Mouse (Mus musculus): ENCODE results near the gene Zfp462. TPM values are rescaled to one million over a fixed set of nuclear protein-coding genes. Genes with fewer than 3 reads are reported as not detected.

Gene Zfp462
- 2.6 and 2.9 TPM in 2 replicates for polyA plus RNA-seq (2015; fragmentation: Nextera tagmentation; extraction: Ambion mirVana)

DNA sequence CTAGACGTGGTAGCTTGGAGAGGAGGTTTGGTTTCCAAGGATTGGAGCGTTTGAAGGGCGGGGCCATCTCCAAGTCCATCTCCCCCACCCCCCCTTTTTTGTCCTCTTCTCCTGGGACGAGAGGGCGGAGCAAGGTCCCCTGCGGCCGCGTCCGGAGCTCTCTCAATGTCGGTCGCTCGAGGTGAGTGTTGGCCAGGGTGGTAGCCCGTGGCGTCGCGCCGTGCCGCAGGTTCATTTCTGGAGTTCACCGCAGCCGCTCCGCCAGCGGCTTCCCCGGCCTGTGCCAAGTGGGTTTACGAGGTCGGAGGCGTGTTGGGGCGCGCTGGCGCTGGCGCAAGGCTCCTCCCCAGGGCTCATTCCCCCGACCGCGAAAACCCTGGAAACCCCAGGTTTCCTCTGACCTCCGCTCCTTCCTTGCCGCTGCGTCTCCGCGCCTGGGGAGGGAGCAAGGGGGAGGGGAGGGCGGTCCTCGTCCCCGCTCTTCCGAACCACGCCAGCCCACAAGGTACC lies at the start of gene Zfp462:
TSS of gene Zfp462 (plus strand) at position 128 of the 510 bp plus-strand sequence.
- no peak for TF ChIP-seq CTCF (IDR thresholded peaks at IDR 0.05; ENCODE audit: low read depth)
- Histone ChIP-seq H3K9ac (ENCODE audit: low read depth, low read length) (peak within 1 kb of the TSS; percentile 62), H3K36me3 (ENCODE audit: insufficient read depth, low read length) (no peaks in the 10 kb centered on the region), H3K4me3 (replicated peaks; ENCODE audit: low read depth, low read length) (peak within 1 kb of the TSS; percentile 78), H3K27me3 (ENCODE audit: insufficient read depth, low read length) (no peaks in the 10 kb centered on the region), H3K4me1 (replicated peaks; ENCODE audit: insufficient read depth, low read length) (no peaks in the 10 kb centered on the region), H3K4me2 (ENCODE audit: low read length) (peak within 1 kb of the TSS; percentile 96), H3K9me3 (replicated peaks; ENCODE audit: low read length) (no peaks in the 10 kb centered on the region), H3K27ac (peak within 1 kb of the TSS; percentile 37)
- under 1% methylated on average over 43 of the region's 43 CpGs for WGBS
- ATAC-seq (replicated peaks; ENCODE audit: low FRiP score, low read depth), result peak; percentile 34
- DNase-seq (ENCODE audit: low spot score), result peak; percentile 77

DNA sequence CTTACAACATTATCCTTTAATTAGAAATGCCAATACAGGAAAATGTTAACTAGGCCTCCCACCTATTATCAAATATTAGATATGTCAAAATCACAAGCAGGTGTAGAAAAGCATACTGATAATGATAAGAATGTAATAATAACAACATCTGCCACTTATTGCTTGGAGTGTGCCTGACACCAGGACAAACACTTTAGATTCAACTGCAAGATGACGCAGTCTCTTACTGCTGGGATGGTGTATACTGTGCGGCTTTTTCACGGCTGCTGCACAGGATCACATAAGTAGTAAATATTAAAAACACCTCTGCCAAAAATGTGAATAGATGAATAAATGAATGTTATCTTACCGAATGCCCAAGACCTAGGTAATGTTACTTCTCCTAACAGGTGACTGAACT lies 48.8 kb upstream of the Zfp462 start:
- Histone ChIP-seq H3K4me2 (ENCODE audit: low read length) (no peak overlapping the region), H3K27ac (no peak overlapping the region), H3K4me3 (replicated peaks; ENCODE audit: low read depth, low read length) (no peak overlapping the region), H3K9me3 (replicated peaks; ENCODE audit: low read length) (no peaks in the 10 kb centered on the region), H3K4me1 (replicated peaks; ENCODE audit: insufficient read depth, low read length) (no peaks in the 10 kb centered on the region), H3K9ac (ENCODE audit: low read depth, low read length) (no peak overlapping the region), H3K36me3 (ENCODE audit: insufficient read depth, low read length) (no peaks in the 10 kb centered on the region), H3K27me3 (ENCODE audit: insufficient read depth, low read length) (no peaks in the 10 kb centered on the region)
- 88% methylated on average over 4 of the region's 4 CpGs for WGBS
- ATAC-seq (replicated peaks; ENCODE audit: low FRiP score, low read depth) (no peak), DNase-seq (ENCODE audit: low spot score) (no peak)
- TF ChIP-seq CTCF (IDR thresholded peaks at IDR 0.05; ENCODE audit: low read depth), result no peak

DNA sequence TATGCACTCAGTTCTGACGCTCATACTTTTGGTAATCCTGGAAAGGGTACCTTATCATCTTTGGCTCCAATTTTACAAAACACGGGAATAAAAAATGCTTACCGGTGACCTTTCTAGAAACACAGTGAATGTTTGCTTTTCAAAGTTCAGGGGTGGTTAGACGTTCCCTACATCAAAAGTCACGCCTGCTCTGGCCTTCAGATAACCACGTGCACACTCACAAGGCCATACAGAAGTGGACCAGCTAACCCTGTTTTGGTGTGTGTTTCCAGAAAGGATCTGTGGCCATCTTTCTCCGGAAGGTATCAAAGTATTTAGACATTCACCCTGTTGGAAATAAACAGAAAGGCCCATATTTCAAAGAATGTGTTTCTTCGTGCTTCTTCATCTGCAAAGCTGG lies 40.2 kb upstream of the Zfp462 start:
- H3K9me3 ChIP-seq (replicated peaks; ENCODE audit: low read length), result no peaks in the 10 kb centered on the region
- DNase-seq (ENCODE audit: low spot score), result no peak
- no peak for TF ChIP-seq CTCF (IDR thresholded peaks at IDR 0.05; ENCODE audit: low read depth)
- 57% methylated on average over 8 of the region's 8 CpGs for WGBS
- H3K27me3 ChIP-seq (ENCODE audit: insufficient read depth, low read length), result no peaks in the 10 kb centered on the region
- no peak overlapping the region for H3K27ac ChIP-seq
- no peak overlapping the region for H3K4me3 ChIP-seq (replicated peaks; ENCODE audit: low read depth, low read length)
- no peak overlapping the region for H3K4me2 ChIP-seq (ENCODE audit: low read length)
- no peaks in the 10 kb centered on the region for H3K36me3 ChIP-seq (ENCODE audit: insufficient read depth, low read length)
- ATAC-seq (replicated peaks; ENCODE audit: low FRiP score, low read depth), result no peak
- H3K4me1 ChIP-seq (replicated peaks; ENCODE audit: insufficient read depth, low read length), result no peaks in the 10 kb centered on the region
- H3K9ac ChIP-seq (ENCODE audit: low read depth, low read length), result no peak overlapping the region

DNA sequence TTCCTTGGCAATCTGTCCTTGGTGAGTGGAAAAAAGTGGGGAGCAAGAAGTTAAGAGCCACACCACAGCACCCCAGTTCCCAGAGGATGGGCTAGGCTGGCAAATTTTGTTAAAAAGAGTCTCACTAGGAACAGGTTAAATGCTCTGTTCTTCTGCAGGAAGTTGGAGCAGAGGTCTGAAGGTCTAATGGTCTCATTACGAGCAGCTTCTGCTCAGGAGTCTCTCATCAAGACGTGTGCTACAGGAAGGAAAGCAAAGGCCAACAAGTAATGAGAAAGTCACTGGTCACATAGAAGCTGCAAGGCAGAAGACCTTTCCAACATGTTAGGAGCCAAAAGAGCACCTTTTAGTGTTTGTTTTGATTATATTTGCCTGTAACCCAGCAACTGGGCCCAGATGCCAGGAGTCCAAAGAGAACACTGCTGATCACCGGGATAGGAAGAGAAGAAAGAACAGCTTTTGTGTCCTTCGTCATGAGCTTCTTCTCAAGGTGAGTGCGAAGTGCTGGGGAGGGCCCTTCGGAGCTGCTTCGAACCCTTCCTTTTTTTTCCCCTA lies 39.4 kb upstream of the Zfp462 start:
- TF ChIP-seq CTCF (IDR thresholded peaks at IDR 0.05; ENCODE audit: low read depth), result no peak
- Histone ChIP-seq H3K9me3 (replicated peaks; ENCODE audit: low read length) (no peaks in the 10 kb centered on the region), H3K4me2 (ENCODE audit: low read length) (no peak overlapping the region), H3K36me3 (ENCODE audit: insufficient read depth, low read length) (no peaks in the 10 kb centered on the region), H3K9ac (ENCODE audit: low read depth, low read length) (no peak overlapping the region), H3K4me1 (replicated peaks; ENCODE audit: insufficient read depth, low read length) (no peaks in the 10 kb centered on the region), H3K27ac (no peak overlapping the region), H3K27me3 (ENCODE audit: insufficient read depth, low read length) (no peaks in the 10 kb centered on the region), H3K4me3 (replicated peaks; ENCODE audit: low read depth, low read length) (no peak overlapping the region)
- ATAC-seq (replicated peaks; ENCODE audit: low FRiP score, low read depth), result no peak
- peak; percentile 8 for DNase-seq (ENCODE audit: low spot score)
- 66% methylated on average over 7 of the region's 7 CpGs for WGBS

DNA sequence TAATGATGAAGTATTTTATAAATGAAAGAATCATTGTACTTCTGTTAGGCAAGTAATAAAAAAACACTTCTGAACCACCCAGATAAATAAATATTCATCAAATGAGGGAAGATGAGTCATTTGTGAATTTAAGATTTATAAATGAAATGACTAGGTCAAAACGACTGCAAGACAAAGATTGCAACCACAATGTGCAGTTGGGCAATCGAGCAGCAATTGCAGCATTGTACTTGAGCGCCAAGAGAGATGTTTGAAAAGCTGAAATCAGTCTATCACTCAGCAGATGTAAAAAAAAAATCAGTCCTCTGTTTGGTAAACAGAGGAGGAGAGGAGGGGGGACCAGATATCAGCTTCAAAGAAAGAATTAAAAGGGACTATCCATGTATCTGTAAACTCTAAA lies 34.5 kb upstream of the Zfp462 start:
- no peaks in the 10 kb centered on the region for H3K36me3 ChIP-seq (ENCODE audit: insufficient read depth, low read length)
- H3K4me2 ChIP-seq (ENCODE audit: low read length), result no peak overlapping the region
- no peaks in the 10 kb centered on the region for H3K9me3 ChIP-seq (replicated peaks; ENCODE audit: low read length)
- no peak overlapping the region for H3K9ac ChIP-seq (ENCODE audit: low read depth, low read length)
- ATAC-seq (replicated peaks; ENCODE audit: low FRiP score, low read depth) (no peak), DNase-seq (ENCODE audit: low spot score) (no peak)
- H3K27me3 ChIP-seq (ENCODE audit: insufficient read depth, low read length), result no peaks in the 10 kb centered on the region
- H3K4me1 ChIP-seq (replicated peaks; ENCODE audit: insufficient read depth, low read length), result no peaks in the 10 kb centered on the region
- 89% methylated on average over 3 of the region's 3 CpGs for WGBS
- TF ChIP-seq CTCF (IDR thresholded peaks at IDR 0.05; ENCODE audit: low read depth), result no peak
- H3K27ac ChIP-seq, result no peak overlapping the region
- no peak overlapping the region for H3K4me3 ChIP-seq (replicated peaks; ENCODE audit: low read depth, low read length)

DNA sequence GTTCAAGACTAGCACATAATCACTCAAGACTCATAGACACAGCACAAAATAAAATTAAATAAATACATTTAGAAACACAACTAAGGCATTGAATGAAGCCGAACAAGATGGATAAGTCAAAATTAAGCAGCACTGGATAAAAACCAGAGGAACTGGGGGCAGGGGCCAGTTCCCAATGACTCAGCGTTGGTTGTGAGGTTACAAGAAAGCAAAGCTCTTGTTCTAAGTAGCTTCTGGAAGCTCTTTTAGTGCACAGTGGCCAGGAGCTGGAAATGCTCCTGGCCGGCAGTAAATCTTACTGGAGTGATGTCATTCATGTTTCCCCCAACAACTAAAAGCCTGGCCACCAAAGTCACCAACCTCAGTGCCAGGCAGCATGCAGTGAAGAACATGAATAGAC lies 26.6 kb upstream of the Zfp462 start:
- TF ChIP-seq CTCF (IDR thresholded peaks at IDR 0.05; ENCODE audit: low read depth), result no peak
- Histone ChIP-seq H3K4me1 (replicated peaks; ENCODE audit: insufficient read depth, low read length) (no peaks in the 10 kb centered on the region), H3K9ac (ENCODE audit: low read depth, low read length) (no peak overlapping the region), H3K4me3 (replicated peaks; ENCODE audit: low read depth, low read length) (no peak overlapping the region), H3K9me3 (replicated peaks; ENCODE audit: low read length) (no peaks in the 10 kb centered on the region), H3K27me3 (ENCODE audit: insufficient read depth, low read length) (no peaks in the 10 kb centered on the region), H3K4me2 (ENCODE audit: low read length) (no peak overlapping the region), H3K27ac (no peak overlapping the region), H3K36me3 (ENCODE audit: insufficient read depth, low read length) (no peaks in the 10 kb centered on the region)
- 83% methylated on average over 3 of the region's 3 CpGs for WGBS
- DNase-seq (ENCODE audit: low spot score) (no peak), ATAC-seq (replicated peaks; ENCODE audit: low FRiP score, low read depth) (no peak)

DNA sequence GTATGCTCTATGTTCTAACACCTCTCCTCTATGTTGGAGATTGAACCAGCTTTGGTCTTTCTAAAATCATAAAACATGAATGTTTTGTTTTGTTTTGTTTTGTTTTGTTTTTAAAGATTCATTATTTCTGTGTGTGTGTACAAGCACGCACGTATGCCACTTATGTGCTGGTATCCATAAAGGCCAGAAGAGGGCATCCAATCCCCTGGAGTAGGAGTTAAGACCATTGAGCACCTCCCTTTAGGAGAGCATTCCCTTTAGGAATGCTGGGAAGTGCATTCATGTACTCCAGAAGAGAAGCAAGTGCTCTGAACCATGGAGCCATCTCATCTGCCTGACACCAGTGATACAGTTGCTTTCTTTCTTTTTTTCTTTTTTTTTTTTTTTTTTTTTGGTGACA lies 21.5 kb upstream of the Zfp462 start:
- DNase-seq (ENCODE audit: low spot score), result no peak
- H3K4me2 ChIP-seq (ENCODE audit: low read length), result no peak overlapping the region
- ATAC-seq (replicated peaks; ENCODE audit: low FRiP score, low read depth), result no peak
- no peak overlapping the region for H3K4me3 ChIP-seq (replicated peaks; ENCODE audit: low read depth, low read length)
- peak; percentile 36 for TF ChIP-seq CTCF (IDR thresholded peaks at IDR 0.05; ENCODE audit: low read depth)
- H3K4me1 ChIP-seq (replicated peaks; ENCODE audit: insufficient read depth, low read length), result no peaks in the 10 kb centered on the region
- no peaks in the 10 kb centered on the region for H3K9me3 ChIP-seq (replicated peaks; ENCODE audit: low read length)
- H3K9ac ChIP-seq (ENCODE audit: low read depth, low read length), result no peak overlapping the region
- no peak overlapping the region for H3K27ac ChIP-seq
- H3K36me3 ChIP-seq (ENCODE audit: insufficient read depth, low read length), result no peaks in the 10 kb centered on the region
- no peaks in the 10 kb centered on the region for H3K27me3 ChIP-seq (ENCODE audit: insufficient read depth, low read length)
- 95% methylated on average over 2 of the region's 2 CpGs for WGBS
